Mouse (Mus musculus) midbrain, embryonic 11.5 days (tissue): ENCODE results near the gene Nsdhl. TPM values are rescaled to one million over a fixed set of nuclear protein-coding genes. Genes with fewer than 3 reads are reported as not detected.

Source experiments
- ATAC-seq: fragments of 200-750 bp; cut with Nextera tagmentation; 2 replicates; pipeline ENCODE4 v1.8.0; 2017; ENCODE audit warnings: moderate TSS enrichment, moderate library complexity; ENCODE audit not compliant: low FRiP score
- DNase-seq: peaks from one replicate; pipeline ENCODE4 v3.0.0; 2015; ENCODE audit warnings: low spot score; ENCODE audit errors: missing footprints
- H3K27ac ChIP-seq: fragments of 300-500 bp; sonication (generic); 2 replicates; pipeline ENCODE4 v1.5.1; 2014; ENCODE audit warnings: low read depth, low read length
- H3K27me3 ChIP-seq: fragments of 300-500 bp; sonication (generic); 2 replicates; pipeline ENCODE4 v1.6.1; 2014; ENCODE audit warnings: mild to moderate bottlenecking, low read length, moderate library complexity, mixed read lengths; ENCODE audit not compliant: control insufficient read depth, insufficient read depth
- H3K36me3 ChIP-seq: fragments of 300-500 bp; sonication (generic); 2 replicates; pipeline ENCODE4 v1.6.1; 2014; ENCODE audit warnings: mild to moderate bottlenecking, low read length, moderate library complexity, mixed read lengths; ENCODE audit not compliant: control insufficient read depth, insufficient read depth
- H3K4me1 ChIP-seq: fragments of 300-500 bp; sonication (generic); 2 replicates; pipeline ENCODE4 v1.6.1; 2014; ENCODE audit warnings: low read length; ENCODE audit not compliant: control insufficient read depth, insufficient read depth
- H3K4me2 ChIP-seq: fragments of 300-500 bp; sonication (generic); 2 replicates; pipeline ENCODE4 v1.6.1; 2014; ENCODE audit warnings: mild to moderate bottlenecking, moderate library complexity
- H3K4me3 ChIP-seq: fragments of 300-500 bp; sonication (generic); 2 replicates; pipeline ENCODE4 v1.5.1; 2014; ENCODE audit warnings: low read depth, low read length
- H3K9ac ChIP-seq: fragments of 300-500 bp; sonication (generic); 2 replicates; pipeline ENCODE4 v1.6.1; 2014; ENCODE audit warnings: low read length
- H3K9me3 ChIP-seq: fragments of 300-500 bp; sonication (generic); 2 replicates; pipeline ENCODE4 v1.6.1; 2016; ENCODE audit warnings: low read length; ENCODE audit not compliant: control insufficient read depth
- WGBS: fragments of 180-500 bp; shearing (Covaris S2); extraction: QIAGEN DNeasy Blood & Tissue Kit; methylation state at CpG from one replicate; pipeline ENCODE4 v1.1.7; 2014; 5-methylcytosine and 5-hydroxymethylcytosine counted together
- polyA plus RNA-seq: library from polyadenylated mRNA; unstranded; fragments of >200 nt; fragmentation: Nextera tagmentation; extraction: Ambion mirVana; gene quantifications from 2 replicates; pipeline ENCODE4 v1.2.1, GENCODE M21; 2014

The Nsdhl gene
- polyA plus RNA-seq, 1 experiment from 2014 or later: 52.5 TPM

DNA sequence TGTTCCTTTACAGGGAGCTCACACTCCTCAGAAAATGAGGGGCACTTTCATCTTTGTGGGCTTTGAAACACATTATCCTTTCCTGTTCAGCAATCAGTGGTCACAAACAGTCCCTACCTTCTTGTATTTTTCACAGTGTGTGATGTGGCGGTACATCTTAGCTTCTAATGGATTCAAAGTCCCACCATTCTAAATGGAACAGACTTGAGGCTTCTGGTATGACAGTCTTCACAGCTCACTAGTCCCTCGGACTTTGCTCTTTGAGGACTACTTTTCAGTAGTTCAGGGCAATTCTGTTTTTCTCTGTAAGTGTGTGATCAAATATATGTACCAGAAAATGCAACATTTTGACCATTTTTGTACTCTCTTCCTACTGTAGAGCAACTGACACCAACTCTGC, 3.0 kb downstream of the Nsdhl start:
- ATAC-seq: no peak
- WGBS: 85% methylated on average over 2 of the region's 2 CpGs
- peaks cover 4% of the 10 kb centered on the region for H3K4me1 ChIP-seq

DNA sequence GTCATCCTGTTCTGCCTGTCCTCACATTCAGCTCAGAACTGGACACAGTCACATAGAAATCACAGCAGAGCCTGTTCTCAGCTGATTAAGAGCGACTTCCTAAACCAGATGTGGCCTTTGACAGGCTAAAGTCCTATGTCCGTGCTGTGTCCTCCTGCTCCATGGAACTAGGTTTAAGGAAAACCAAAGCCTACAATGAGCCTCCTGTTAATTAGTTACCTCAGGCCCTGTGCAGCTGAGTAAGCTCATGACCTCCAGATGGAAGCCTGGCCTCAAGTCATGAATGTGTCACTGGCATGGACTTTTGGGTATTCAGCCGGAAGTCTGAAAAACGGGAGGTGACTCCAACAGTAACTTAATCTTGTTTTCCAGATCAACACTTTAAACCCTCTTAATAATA, 35.1 kb downstream of the Nsdhl start:
- no peaks in the 10 kb centered on the region for H3K9me3 ChIP-seq
- ATAC-seq: no peak

More for the DNA sequence above, 3.0 kb downstream of the Nsdhl start:
- H3K4me2 ChIP-seq: no peak overlapping the region
- H3K4me3 ChIP-seq: no peak overlapping the region
- H3K9me3 ChIP-seq: no peaks in the 10 kb centered on the region
- DNase-seq: no peak
- no peaks in the 10 kb centered on the region for H3K36me3 ChIP-seq
- no peaks in the 10 kb centered on the region for H3K27me3 ChIP-seq
- no peak overlapping the region for H3K9ac ChIP-seq
- no peak overlapping the region for H3K27ac ChIP-seq

GRCm38 (mm10) chrX:72956486-72956885, 38.1 kb downstream of the Nsdhl start:
- H3K36me3 ChIP-seq: peaks cover 5% of the 10 kb centered on the region; the same call in 1 of the 2 replicates
- DNase-seq (no peak), ATAC-seq (no peak)
- H3K4me3 ChIP-seq: no peak overlapping the region
- H3K9me3 ChIP-seq: no peaks in the 10 kb centered on the region
- no peak overlapping the region for H3K27ac ChIP-seq
- H3K9ac ChIP-seq: no peak overlapping the region
- no peaks in the 10 kb centered on the region for H3K4me1 ChIP-seq
- WGBS: 84% methylated on average over 4 of the region's 4 CpGs
- no peaks in the 10 kb centered on the region for H3K27me3 ChIP-seq
- H3K4me2 ChIP-seq: no peak overlapping the region

More for the DNA sequence above, 35.1 kb downstream of the Nsdhl start:
- Histone ChIP-seq H3K9ac (no peak overlapping the region), H3K27ac (no peak overlapping the region), H3K36me3 (no peaks in the 10 kb centered on the region), H3K27me3 (no peaks in the 10 kb centered on the region), H3K4me3 (no peak overlapping the region), H3K4me1 (no peaks in the 10 kb centered on the region), H3K4me2 (no peak overlapping the region)
- DNase-seq: no peak
- WGBS: 74% methylated on average over 4 of the region's 4 CpGs

GRCm38 (mm10) chrX:72960431-72960830, 42.1 kb downstream of the Nsdhl start:
- Histone ChIP-seq H3K4me1 (no peaks in the 10 kb centered on the region), H3K9ac (no peak overlapping the region), H3K36me3 (peaks cover 5% of the 10 kb centered on the region; the same call in 1 of the 2 replicates), H3K4me2 (no peak overlapping the region), H3K27ac (no peak overlapping the region), H3K4me3 (no peak overlapping the region), H3K9me3 (no peaks in the 10 kb centered on the region), H3K27me3 (no peaks in the 10 kb centered on the region)
- 84% methylated on average over 4 of the region's 4 CpGs for WGBS
- DNase-seq (no peak), ATAC-seq (no peak)

DNA sequence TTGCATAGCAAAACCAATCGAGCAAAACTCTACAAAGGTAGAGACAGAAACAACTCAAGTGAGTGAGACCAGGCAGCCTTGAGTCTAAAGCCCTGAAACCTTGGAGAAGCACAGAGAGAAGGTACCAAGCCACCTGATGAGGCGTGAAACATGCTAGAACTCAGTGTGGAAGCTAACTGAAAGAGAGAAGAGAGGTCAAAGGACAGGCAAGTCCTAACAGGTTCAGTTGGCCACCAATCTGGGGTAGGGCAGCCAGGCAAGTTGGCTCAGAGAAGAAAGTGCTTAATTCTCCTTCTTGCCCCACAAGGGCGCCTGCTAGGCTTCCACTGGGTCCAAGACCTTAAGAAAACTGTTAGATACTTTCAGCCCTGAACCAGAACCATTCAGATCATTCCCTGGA, 43.2 kb downstream of the Nsdhl start:
- no peak overlapping the region for H3K27ac ChIP-seq
- ATAC-seq (no peak), DNase-seq (no peak)
- 69% methylated on average over 3 of the region's 3 CpGs for WGBS
- no peak overlapping the region for H3K9ac ChIP-seq
- H3K27me3 ChIP-seq: no peaks in the 10 kb centered on the region
- H3K4me3 ChIP-seq: no peak overlapping the region
- peaks cover 5% of the 10 kb centered on the region; the same call in 1 of the 2 replicates for H3K36me3 ChIP-seq
- no peaks in the 10 kb centered on the region for H3K9me3 ChIP-seq
- no peak overlapping the region for H3K4me2 ChIP-seq
- no peaks in the 10 kb centered on the region for H3K4me1 ChIP-seq

GRCm38 (mm10) chrX:72962743-72963142, 44.4 kb downstream of the Nsdhl start:
- H3K27ac ChIP-seq: no peak overlapping the region
- no peak overlapping the region for H3K9ac ChIP-seq
- no peak for DNase-seq
- no peak for ATAC-seq
- no peak overlapping the region for H3K4me3 ChIP-seq
- H3K36me3 ChIP-seq: peaks cover 5% of the 10 kb centered on the region; the same call in 1 of the 2 replicates
- no peak overlapping the region for H3K4me2 ChIP-seq
- 73% methylated on average over 3 of the region's 3 CpGs for WGBS
- H3K4me1 ChIP-seq: no peaks in the 10 kb centered on the region
- H3K9me3 ChIP-seq: no peaks in the 10 kb centered on the region
- H3K27me3 ChIP-seq: no peaks in the 10 kb centered on the region

DNA sequence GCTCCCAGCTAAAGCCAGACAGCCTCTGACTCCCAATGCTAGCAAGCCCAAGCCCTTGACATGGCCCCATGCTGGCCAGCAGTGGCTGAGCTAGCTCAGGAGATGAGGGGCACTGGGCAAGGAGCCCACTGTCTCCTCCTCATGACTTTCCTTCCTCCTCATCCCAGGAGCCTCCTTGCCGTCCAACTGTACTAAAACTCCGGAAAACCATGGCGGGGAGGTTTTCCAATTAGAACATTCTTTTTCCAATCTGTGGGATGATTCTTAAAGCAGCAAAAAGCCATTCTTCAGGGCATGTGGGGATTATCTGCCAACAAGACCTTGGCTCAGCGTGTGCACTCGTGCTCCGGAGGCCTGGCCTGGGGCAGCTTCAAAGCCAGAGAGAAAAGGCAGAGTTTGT, 64.5 kb downstream of the Nsdhl start:
- no peak for DNase-seq
- H3K4me3 ChIP-seq: no peak overlapping the region
- no peaks in the 10 kb centered on the region for H3K4me1 ChIP-seq
- H3K27ac ChIP-seq: no peak overlapping the region
- H3K27me3 ChIP-seq: no peaks in the 10 kb centered on the region; the same call in 1 of the 2 replicates
- 56% methylated on average over 6 of the region's 6 CpGs for WGBS
- no peaks in the 10 kb centered on the region for H3K9me3 ChIP-seq
- H3K9ac ChIP-seq: no peak overlapping the region
- no peak for ATAC-seq
- H3K36me3 ChIP-seq: no peaks in the 10 kb centered on the region
- H3K4me2 ChIP-seq: no peak overlapping the region

GRCm38 (mm10) chrX:72985607-72986006, 67.2 kb downstream of the Nsdhl start:
- DNase-seq (no peak), ATAC-seq (no peak)
- H3K4me2 ChIP-seq: no peak overlapping the region
- H3K27ac ChIP-seq: no peak overlapping the region
- H3K36me3 ChIP-seq: no peaks in the 10 kb centered on the region
- no peaks in the 10 kb centered on the region; the same call in 1 of the 2 replicates for H3K27me3 ChIP-seq
- WGBS: 90% methylated on average over 2 of the region's 2 CpGs
- H3K9me3 ChIP-seq: no peaks in the 10 kb centered on the region
- H3K9ac ChIP-seq: no peak overlapping the region
- no peak overlapping the region for H3K4me3 ChIP-seq
- H3K4me1 ChIP-seq: no peaks in the 10 kb centered on the region

GRCm38 (mm10) chrX:72986841-72987519, 68.6 kb downstream of the Nsdhl start, which contains the start of gene Zfp185:
Gene Zfp185 (plus strand): TSS chrX:72987339.
- DNase-seq (peak; percentile 86), ATAC-seq (peak; percentile 76)
- no peaks in the 10 kb centered on the region for H3K9me3 ChIP-seq
- no peak within 1 kb of the TSS for H3K27ac ChIP-seq
- peak within 1 kb of the TSS; percentile 30 for H3K4me3 ChIP-seq
- 0 out of 2 replicates have a peak within 1 kb of the TSS, but pooled peaks have one; percentile 5 for H3K9ac ChIP-seq
- 9% methylated on average over 37 of the region's 45 CpGs for WGBS
- no peaks in the 10 kb centered on the region for H3K36me3 ChIP-seq
- peak within 1 kb of the TSS; percentile 50 for H3K4me2 ChIP-seq
- no peaks in the 10 kb centered on the region; the same call in 1 of the 2 replicates for H3K27me3 ChIP-seq
- H3K4me1 ChIP-seq: no peaks in the 10 kb centered on the region
